Mouse (Mus musculus) lung, embryonic 16.5 days (tissue): ENCODE data around the gene Olfml3. TPM values are rescaled to one million over a fixed set of nuclear protein-coding genes. Genes with fewer than 3 reads are reported as not detected.

ENCODE experiments used
- ATAC-seq: fragments of 200-750 bp; cut with Nextera tagmentation; 2 replicates; pipeline ENCODE4 v1.8.0; 2017; ENCODE audit warnings: low read depth, mild to moderate bottlenecking, moderate library complexity
- H3K27ac ChIP-seq: fragments of 300-500 bp; sonication (generic); 2 replicates; pipeline ENCODE4 v1.5.1; 2014; ENCODE audit warnings: mild to moderate bottlenecking, control low read depth, low read length
- H3K27me3 ChIP-seq: fragments of 300-500 bp; sonication (generic); 2 replicates; pipeline ENCODE4 v1.6.1; 2014; ENCODE audit warnings: low read depth, low read length, mixed read lengths; ENCODE audit not compliant: control insufficient read depth, insufficient read depth
- H3K36me3 ChIP-seq: fragments of 300-500 bp; sonication (generic); 2 replicates; pipeline ENCODE4 v1.6.1; 2014; ENCODE audit warnings: low read length; ENCODE audit not compliant: control insufficient read depth, insufficient read depth
- H3K4me1 ChIP-seq: fragments of 300-500 bp; sonication (generic); replicated peaks from 2 replicates; pipeline ENCODE4 v1.6.1; 2014; ENCODE audit warnings: low read length, mixed read lengths; ENCODE audit not compliant: control insufficient read depth, insufficient read depth
- H3K4me2 ChIP-seq: fragments of 300-500 bp; sonication (generic); 2 replicates; pipeline ENCODE4 v1.6.1; 2014; ENCODE audit warnings: low read depth, low read length, control low read depth
- H3K4me3 ChIP-seq: fragments of 300-500 bp; sonication (generic); 2 replicates; pipeline ENCODE4 v1.5.1; 2014; ENCODE audit warnings: mild to moderate bottlenecking, low read length, control low read depth
- H3K9ac ChIP-seq: fragments of 300-500 bp; sonication (generic); 2 replicates; pipeline ENCODE4 v1.6.1; 2014; ENCODE audit warnings: low read length, control low read depth
- H3K9me3 ChIP-seq: fragments of 300-500 bp; sonication (generic); 2 replicates; pipeline ENCODE4 v1.6.1; 2016; ENCODE audit warnings: low read length; ENCODE audit not compliant: control insufficient read depth
- WGBS: fragments of 180-500 bp; shearing (Covaris S2); extraction: QIAGEN DNeasy Blood & Tissue Kit; methylation state at CpG from one replicate; pipeline ENCODE4 v1.1.7; 2014; 5-methylcytosine and 5-hydroxymethylcytosine counted together
- polyA plus RNA-seq: library from polyadenylated mRNA; unstranded; fragments of >200 nt; fragmentation: Nextera tagmentation; extraction: Ambion mirVana; gene quantifications from 2 replicates; pipeline ENCODE4 v1.2.1, GENCODE M21; 2015

Olfml3 gene
- polyA plus RNA-seq, 1 experiment from 2014 or later = 84.9 TPM

DNA sequence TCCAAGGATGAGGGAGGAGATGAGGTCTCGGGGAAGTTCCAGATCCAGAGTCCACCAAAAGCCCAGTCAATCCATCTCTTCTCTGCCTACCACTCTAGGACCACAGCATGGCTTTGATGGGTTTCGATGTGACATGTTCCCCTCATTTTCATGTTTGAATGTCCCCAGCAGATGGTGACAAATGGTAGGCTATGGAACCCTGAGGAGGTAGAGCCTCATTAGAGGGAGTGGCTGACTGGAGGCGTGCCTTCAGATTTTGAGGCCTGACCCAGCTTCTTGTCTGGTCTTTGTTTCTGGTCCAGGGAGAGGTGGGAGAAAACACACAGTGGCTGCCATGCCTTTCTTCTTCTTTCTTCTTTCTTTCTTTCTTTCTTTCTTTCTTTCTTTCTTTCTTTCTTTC is 47.3 kb downstream of the Olfml3 start:
- Histone ChIP-seq H3K27ac (no peak overlapping the region), H3K4me1 (no peaks in the 10 kb centered on the region), H3K4me3 (no peak overlapping the region), H3K36me3 (no peaks in the 10 kb centered on the region), H3K9me3 (no peaks in the 10 kb centered on the region), H3K27me3 (no peaks in the 10 kb centered on the region), H3K9ac (no peak overlapping the region), H3K4me2 (no peak overlapping the region)
- 75% methylated on average over 3 of the region's 3 CpGs for WGBS
- no peak for ATAC-seq

DNA sequence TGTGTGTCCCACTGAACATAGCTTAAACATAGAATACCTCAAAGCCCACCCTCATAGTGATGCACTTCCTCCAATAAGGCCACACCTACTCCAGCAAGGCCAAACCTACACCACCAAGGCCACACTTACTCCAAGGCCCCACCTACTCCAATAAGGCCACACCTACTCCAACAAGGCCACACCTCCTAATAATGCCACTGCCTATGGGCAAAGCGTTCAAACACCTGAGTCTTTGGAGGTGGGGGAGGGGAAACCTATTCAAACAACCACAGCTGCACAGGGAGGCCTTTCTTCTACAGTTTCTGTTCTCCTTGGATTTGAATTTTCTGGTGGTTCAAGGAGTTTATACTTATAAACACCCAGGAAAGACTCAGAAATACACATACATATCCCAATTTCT is 48.8 kb downstream of the Olfml3 start:
- H3K9me3 ChIP-seq = no peaks in the 10 kb centered on the region
- H3K9ac ChIP-seq = no peak overlapping the region
- H3K27ac ChIP-seq = no peak overlapping the region
- H3K36me3 ChIP-seq = no peaks in the 10 kb centered on the region
- no peaks in the 10 kb centered on the region for H3K4me1 ChIP-seq
- ATAC-seq = no peak
- 74% methylated on average over 1 of the region's 1 CpGs for WGBS
- H3K27me3 ChIP-seq = no peaks in the 10 kb centered on the region
- no peak overlapping the region for H3K4me2 ChIP-seq
- no peak overlapping the region for H3K4me3 ChIP-seq

DNA sequence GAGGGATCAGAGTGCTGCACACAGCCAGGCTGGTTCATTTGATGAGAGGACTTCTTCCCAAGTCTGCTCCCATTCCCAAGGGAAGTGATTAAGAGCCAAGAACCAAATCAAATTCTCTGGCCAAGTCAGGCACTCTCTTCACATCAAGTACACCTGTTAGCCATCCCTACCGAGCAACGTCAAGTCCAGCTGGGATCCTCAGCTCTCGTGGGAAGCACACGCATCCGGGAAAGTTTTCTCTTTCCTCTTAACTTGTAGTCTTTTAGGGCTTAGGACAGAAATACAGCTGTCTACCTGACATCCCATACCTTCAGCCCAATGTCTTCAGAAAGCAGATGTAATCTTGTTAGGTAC is 53.9 kb downstream of the Olfml3 start:
- Histone ChIP-seq H3K27me3 (no peaks in the 10 kb centered on the region), H3K4me3 (no peak overlapping the region), H3K9ac (no peak overlapping the region), H3K27ac (no peak overlapping the region), H3K36me3 (no peaks in the 10 kb centered on the region), H3K4me2 (no peak overlapping the region), H3K4me1 (no peaks in the 10 kb centered on the region), H3K9me3 (no peaks in the 10 kb centered on the region)
- 31% methylated on average over 5 of the region's 5 CpGs for WGBS
- ATAC-seq = no peak

DNA sequence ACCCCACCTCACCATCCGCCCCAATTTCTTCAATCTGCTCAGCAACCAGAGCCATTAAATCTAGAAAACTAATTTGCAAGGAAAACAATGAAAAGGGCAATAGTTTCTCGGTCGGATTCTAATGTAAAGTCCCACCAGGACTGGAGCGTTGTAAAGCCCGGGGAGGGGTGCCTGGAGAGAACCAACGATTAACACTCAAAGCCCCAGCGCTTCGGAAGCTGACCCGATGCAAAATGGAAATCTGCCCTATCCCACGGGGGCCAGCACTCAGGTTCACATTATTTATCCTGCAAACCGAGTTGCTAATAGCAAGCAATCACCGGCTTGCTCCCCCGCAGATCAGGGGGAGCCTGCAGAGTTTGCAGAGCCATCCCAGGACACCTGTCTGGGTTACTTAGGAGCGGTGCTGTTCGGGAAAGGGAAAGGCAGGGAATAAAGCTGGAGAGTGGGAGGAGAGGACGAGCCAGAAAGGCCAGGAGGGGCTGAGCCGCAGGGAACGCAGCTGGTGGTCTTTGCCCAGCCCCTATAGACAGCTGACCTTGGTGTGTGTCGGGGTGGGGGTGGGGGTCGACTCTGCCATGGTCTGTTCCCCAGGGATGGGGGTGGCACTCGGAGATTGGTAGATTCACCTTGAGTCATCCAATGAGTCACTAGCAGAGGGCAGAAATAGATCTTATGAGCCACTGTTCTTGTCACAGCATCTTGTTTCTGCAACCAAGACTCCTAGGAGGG is 54.4 kb downstream of the Olfml3 start:
- WGBS = 7% methylated on average over 21 of the region's 21 CpGs
- no peak overlapping the region for H3K9ac ChIP-seq
- no peaks in the 10 kb centered on the region for H3K27me3 ChIP-seq
- no peak overlapping the region for H3K4me3 ChIP-seq
- H3K4me2 ChIP-seq = no peak overlapping the region
- no peaks in the 10 kb centered on the region for H3K36me3 ChIP-seq
- ATAC-seq = no peak
- no peaks in the 10 kb centered on the region for H3K9me3 ChIP-seq
- H3K4me1 ChIP-seq = no peaks in the 10 kb centered on the region
- H3K27ac ChIP-seq = no peak overlapping the region

DNA sequence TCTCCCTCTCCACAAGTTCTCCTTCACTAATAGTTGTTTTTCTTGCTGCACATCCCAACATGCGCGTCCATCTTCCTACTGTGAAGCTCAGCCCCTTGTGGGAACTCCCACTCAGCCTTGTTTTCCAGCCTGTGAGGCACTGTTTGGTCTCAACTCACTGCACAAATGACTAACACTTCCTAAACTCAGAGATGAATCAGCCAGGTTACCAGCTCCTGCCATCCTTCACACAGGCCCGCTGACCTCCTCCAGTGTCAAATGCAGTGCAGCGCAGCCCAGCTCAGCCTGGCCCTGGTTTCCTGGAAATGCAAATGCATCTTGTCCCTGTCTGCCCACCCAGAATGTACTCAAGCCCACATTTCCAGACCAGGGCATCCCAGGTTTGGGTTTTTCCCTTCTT is 55.3 kb downstream of the Olfml3 start:
- Histone ChIP-seq H3K27ac (no peak overlapping the region), H3K9ac (no peak overlapping the region), H3K9me3 (no peaks in the 10 kb centered on the region), H3K4me1 (no peaks in the 10 kb centered on the region), H3K4me2 (no peak overlapping the region), H3K4me3 (no peak overlapping the region), H3K36me3 (no peaks in the 10 kb centered on the region), H3K27me3 (no peaks in the 10 kb centered on the region)
- 47% methylated on average over 4 of the region's 4 CpGs for WGBS
- no peak for ATAC-seq

DNA sequence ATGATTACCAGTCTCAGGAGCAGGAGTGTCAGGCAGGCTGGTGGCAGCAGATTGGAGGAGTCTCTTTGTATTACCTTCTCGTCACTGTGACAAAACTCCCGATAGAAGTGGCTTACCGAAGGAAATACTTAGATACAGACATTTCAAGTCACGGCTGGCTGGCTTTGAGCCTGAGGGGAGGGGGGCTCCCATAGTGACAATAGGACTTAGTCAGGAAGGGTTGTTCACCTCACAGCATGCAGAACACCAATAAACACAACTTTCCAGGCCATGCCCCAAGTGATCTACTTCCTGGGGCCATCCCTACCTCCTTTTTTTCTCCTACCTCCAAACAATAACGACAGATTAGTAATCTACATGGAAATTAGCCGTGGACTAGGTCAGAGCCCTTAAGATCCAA is 59.0 kb downstream of the Olfml3 start:
- Histone ChIP-seq H3K4me1 (no peaks in the 10 kb centered on the region), H3K36me3 (no peaks in the 10 kb centered on the region)
- no peak for ATAC-seq

DNA sequence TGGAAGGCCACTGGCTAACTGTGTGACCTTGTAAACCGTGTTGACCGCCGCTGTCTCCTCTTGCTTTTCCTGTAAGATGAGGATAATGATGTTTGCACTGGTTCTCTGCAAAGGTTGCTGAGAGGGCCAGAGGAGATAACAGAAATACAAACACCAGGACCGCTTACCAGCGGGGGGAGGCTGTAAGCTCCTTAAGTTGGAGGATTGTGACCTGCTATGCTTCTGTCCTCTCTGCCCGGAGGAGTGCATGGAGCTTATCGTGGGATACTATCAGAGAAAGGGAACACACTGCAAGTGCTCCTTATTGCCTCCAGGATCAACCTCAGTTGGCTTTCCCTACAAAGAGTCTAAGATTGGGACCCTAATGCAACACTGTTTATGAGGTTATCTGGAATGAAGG is 65.1 kb downstream of the Olfml3 start:
- no peak overlapping the region for H3K9ac ChIP-seq
- WGBS = 18% methylated on average over 7 of the region's 7 CpGs
- H3K4me2 ChIP-seq = no peak overlapping the region
- H3K4me3 ChIP-seq = no peak overlapping the region
- ATAC-seq = no peak
- H3K27ac ChIP-seq = no peak overlapping the region
- H3K27me3 ChIP-seq = no peaks in the 10 kb centered on the region
- no peaks in the 10 kb centered on the region for H3K4me1 ChIP-seq
- H3K36me3 ChIP-seq = no peaks in the 10 kb centered on the region
- H3K9me3 ChIP-seq = no peaks in the 10 kb centered on the region

More for the DNA sequence above, 59.0 kb downstream of the Olfml3 start:
- Histone ChIP-seq H3K27me3 (no peaks in the 10 kb centered on the region), H3K4me3 (no peak overlapping the region), H3K27ac (no peak overlapping the region), H3K9me3 (no peaks in the 10 kb centered on the region), H3K9ac (no peak overlapping the region), H3K4me2 (no peak overlapping the region)
- WGBS = 38% methylated on average over 6 of the region's 6 CpGs

Other genes with a start within 250 kb of the Olfml3 start
- gene Syt6, start 162.8 kb downstream of the Olfml3 start, polyA plus RNA-seq = 0.41 and 0.48 TPM in 2 replicates
- 0.09 and 0.13 TPM in 2 replicates for gene Atg4a-ps, start 91.9 kb downstream of the Olfml3 start, polyA plus RNA-seq
- not detected in 2 replicates for gene Gm10964, start 1.4 kb upstream of the Olfml3 start, polyA plus RNA-seq
- 12.2 and 12.3 TPM in 2 replicates for gene Hipk1, start 53.6 kb upstream of the Olfml3 start, polyA plus RNA-seq
- 23.4 and 26.3 TPM in 2 replicates for gene Dclre1b, start 71.4 kb upstream of the Olfml3 start, polyA plus RNA-seq
- gene Ap4b1, start 71.5 kb upstream of the Olfml3 start, polyA plus RNA-seq = 21.0 and 21.8 TPM in 2 replicates
- gene Gm43064, start 71.6 kb upstream of the Olfml3 start, polyA plus RNA-seq = 0.15 and 0.52 TPM in 2 replicates
- gene Bcl2l15, start 94.6 kb upstream of the Olfml3 start, polyA plus RNA-seq = 0.45 TPM in 1 of 2 replicates, not detected in the other
- gene Ptpn22, start 121.8 kb upstream of the Olfml3 start, polyA plus RNA-seq = 1.4 and 3.1 TPM in 2 replicates
- 7.7 and 8.9 TPM in 2 replicates for gene Rsbn1, start 176.1 kb upstream of the Olfml3 start, polyA plus RNA-seq
- 23.1 and 24.3 TPM in 2 replicates for gene Phtf1, start 230.1 kb upstream of the Olfml3 start, polyA plus RNA-seq